Mouse (Mus musculus): ENCODE measurements at regions not wholly inside any gene's neighbourhood (a gene's known extent, or its start where the extent isn't known, plus 50 kb on each side); places are given as distances from the start of the nearest gene placed in this dataset.

DNA sequence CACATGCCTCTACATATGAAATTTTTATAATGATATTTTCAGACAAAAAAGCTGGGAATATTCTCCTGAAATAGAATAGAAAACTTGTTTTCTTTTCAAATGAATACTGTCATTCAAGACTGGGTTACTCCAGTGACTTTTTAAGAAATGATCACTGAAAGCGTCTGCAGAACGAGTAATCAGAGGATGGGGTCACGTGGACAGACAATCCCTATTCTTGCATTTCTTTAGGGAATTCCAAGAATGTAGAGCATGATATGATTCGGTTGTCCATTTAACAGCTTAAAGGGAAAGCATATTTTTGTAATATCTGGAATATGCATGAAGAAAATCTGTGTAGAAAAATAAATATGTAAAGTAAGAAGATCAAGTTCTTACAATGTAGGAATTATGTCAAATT is 65.6 kb downstream of the 4933402N22Rik start:
- TF ChIP-seq NANOG (IDR thresholded peaks at IDR 0.05; ENCODE audit: borderline replicate concordance, low read length) (no peak), POU5F1 (IDR thresholded peaks at IDR 0.05; ENCODE audit: borderline replicate concordance, low read length) (no peak), CTCF (conservative IDR thresholded peaks at IDR 0.05; ENCODE audit: low read length) (no peak)
- Histone ChIP-seq H3K27me3 (ENCODE audit: insufficient read depth, low read length) (no peaks in the 10 kb centered on the region), H3K4me3 (replicated peaks; ENCODE audit: low read length) (no peak overlapping the region), H3K9me3 (ENCODE audit: low read length) (no peaks in the 10 kb centered on the region), H3K4me1 (replicated peaks; ENCODE audit: low read depth, low read length) (no peaks in the 10 kb centered on the region), H3K36me3 (ENCODE audit: insufficient read depth, low read length) (no peaks in the 10 kb centered on the region)

DNA sequence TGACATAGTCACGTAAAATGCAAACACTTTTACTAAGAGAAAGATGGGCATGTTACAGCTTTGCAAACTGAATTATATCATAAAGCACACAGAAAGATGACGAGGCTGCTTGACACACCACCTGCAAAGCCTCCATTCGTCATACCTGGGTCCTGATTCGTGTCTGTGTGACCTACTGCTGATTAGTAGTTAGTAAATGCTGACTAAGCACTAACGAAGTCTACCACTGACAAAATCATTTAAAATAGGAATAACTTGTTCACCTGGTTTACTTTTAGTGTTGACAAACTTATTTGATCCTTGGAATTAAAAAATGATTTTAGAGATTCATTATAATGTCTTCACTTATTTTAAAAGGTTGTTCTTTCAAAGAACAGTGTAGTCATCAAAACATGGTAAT is 71.3 kb downstream of the 4933402N22Rik start:
- no peak overlapping the region for H3K4me3 ChIP-seq (replicated peaks; ENCODE audit: low read length)
- TF ChIP-seq CTCF (conservative IDR thresholded peaks at IDR 0.05; ENCODE audit: low read length) (no peak), NANOG (IDR thresholded peaks at IDR 0.05; ENCODE audit: borderline replicate concordance, low read length) (no peak), POU5F1 (IDR thresholded peaks at IDR 0.05; ENCODE audit: borderline replicate concordance, low read length) (no peak)
- no peaks in the 10 kb centered on the region for H3K36me3 ChIP-seq (ENCODE audit: insufficient read depth, low read length)
- H3K9me3 ChIP-seq (ENCODE audit: low read length): no peaks in the 10 kb centered on the region
- H3K27me3 ChIP-seq (ENCODE audit: insufficient read depth, low read length): no peaks in the 10 kb centered on the region
- no peaks in the 10 kb centered on the region for H3K4me1 ChIP-seq (replicated peaks; ENCODE audit: low read depth, low read length)

GRCm38 (mm10) chr5:12000777-12001176 is 82.9 kb downstream of the 4933402N22Rik start:
- no peak overlapping the region for H3K4me3 ChIP-seq (replicated peaks; ENCODE audit: low read length)
- H3K9me3 ChIP-seq (ENCODE audit: low read length): peaks cover 8% of the 10 kb centered on the region; the same call in 1 of the 2 replicates
- H3K27me3 ChIP-seq (ENCODE audit: insufficient read depth, low read length): no peaks in the 10 kb centered on the region
- H3K4me1 ChIP-seq (replicated peaks; ENCODE audit: low read depth, low read length): no peaks in the 10 kb centered on the region
- TF ChIP-seq NANOG (IDR thresholded peaks at IDR 0.05; ENCODE audit: borderline replicate concordance, low read length) (no peak), POU5F1 (IDR thresholded peaks at IDR 0.05; ENCODE audit: borderline replicate concordance, low read length) (no peak), CTCF (conservative IDR thresholded peaks at IDR 0.05; ENCODE audit: low read length) (peak; percentile 29)
- H3K36me3 ChIP-seq (ENCODE audit: insufficient read depth, low read length): no peaks in the 10 kb centered on the region

DNA sequence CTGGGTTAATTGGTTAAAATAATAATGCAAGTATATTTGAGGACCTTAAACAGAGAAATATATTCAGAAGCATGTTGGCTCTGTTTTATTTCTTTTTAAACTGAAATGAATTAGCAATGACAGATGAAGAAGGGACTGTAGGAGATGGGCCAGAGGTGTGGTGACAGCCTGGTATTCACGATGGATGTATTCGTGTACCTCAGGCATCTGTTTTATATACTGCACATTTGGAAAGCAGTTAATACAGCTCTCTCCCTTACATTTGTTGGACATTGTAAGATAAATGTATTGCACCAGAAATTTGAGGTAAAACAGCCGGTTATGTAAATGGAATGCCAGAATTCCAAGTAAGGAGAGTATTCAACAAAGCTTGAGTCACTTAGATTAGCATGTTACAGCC is 88.6 kb downstream of the 4933402N22Rik start:
- Histone ChIP-seq H3K27me3 (ENCODE audit: insufficient read depth, low read length) (no peaks in the 10 kb centered on the region), H3K4me3 (replicated peaks; ENCODE audit: low read length) (no peak overlapping the region), H3K4me1 (replicated peaks; ENCODE audit: low read depth, low read length) (no peaks in the 10 kb centered on the region), H3K9me3 (ENCODE audit: low read length) (peaks cover 8% of the 10 kb centered on the region; the same call in 1 of the 2 replicates), H3K36me3 (ENCODE audit: insufficient read depth, low read length) (no peaks in the 10 kb centered on the region)
- no peak for TF ChIP-seq NANOG (IDR thresholded peaks at IDR 0.05; ENCODE audit: borderline replicate concordance, low read length)
- no peak for TF ChIP-seq POU5F1 (IDR thresholded peaks at IDR 0.05; ENCODE audit: borderline replicate concordance, low read length)
- no peak for TF ChIP-seq CTCF (conservative IDR thresholded peaks at IDR 0.05; ENCODE audit: low read length)

DNA sequence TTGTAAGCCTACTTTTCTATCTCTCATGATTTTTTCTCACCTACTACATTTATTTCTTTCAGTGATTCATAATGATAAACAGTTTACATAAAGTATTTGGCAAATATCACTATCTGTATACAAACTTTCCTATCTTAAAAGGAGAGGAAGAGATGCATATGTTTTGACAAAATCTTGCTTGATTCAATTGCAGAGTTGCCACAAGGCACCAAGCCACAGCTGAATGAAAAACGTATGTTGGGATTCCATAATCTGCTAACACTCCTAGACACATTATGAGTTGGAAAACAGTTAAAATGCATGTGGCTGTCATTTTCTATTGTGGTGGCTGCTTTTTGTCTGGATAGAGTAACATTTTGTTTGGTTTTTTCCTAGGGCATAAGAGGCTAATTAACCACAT is 98.5 kb downstream of the 4933402N22Rik start:
- TF ChIP-seq CTCF (conservative IDR thresholded peaks at IDR 0.05; ENCODE audit: low read length) (no peak), NANOG (IDR thresholded peaks at IDR 0.05; ENCODE audit: borderline replicate concordance, low read length) (no peak)
- H3K9me3 ChIP-seq (ENCODE audit: low read length): no peaks in the 10 kb centered on the region
- H3K36me3 ChIP-seq (ENCODE audit: insufficient read depth, low read length): no peaks in the 10 kb centered on the region
- H3K4me1 ChIP-seq (replicated peaks; ENCODE audit: low read depth, low read length): no peaks in the 10 kb centered on the region
- no peak overlapping the region for H3K4me3 ChIP-seq (replicated peaks; ENCODE audit: low read length)
- H3K27me3 ChIP-seq (ENCODE audit: insufficient read depth, low read length): no peaks in the 10 kb centered on the region

- Histone ChIP-seq H3K4me1 (replicated peaks; ENCODE audit: low read depth, low read length) (no peaks in the 10 kb centered on the region), H3K9me3 (ENCODE audit: low read length) (no peaks in the 10 kb centered on the region), H3K36me3 (ENCODE audit: insufficient read depth, low read length) (no peaks in the 10 kb centered on the region), H3K4me3 (replicated peaks; ENCODE audit: low read length) (no peak overlapping the region), H3K27me3 (ENCODE audit: insufficient read depth, low read length) (no peaks in the 10 kb centered on the region)
- TF ChIP-seq CTCF (conservative IDR thresholded peaks at IDR 0.05; ENCODE audit: low read length): no peak
- no peak for TF ChIP-seq NANOG (IDR thresholded peaks at IDR 0.05; ENCODE audit: borderline replicate concordance, low read length)
- TF ChIP-seq POU5F1 (IDR thresholded peaks at IDR 0.05; ENCODE audit: borderline replicate concordance, low read length): no peak
Measured at GRCm38 (mm10) chr5:12020489-12020888, 102.6 kb downstream of the 4933402N22Rik start.

GRCm38 (mm10) chr5:12024705-12025383 is 107.0 kb downstream of the 4933402N22Rik start:
- no peaks in the 10 kb centered on the region for H3K27me3 ChIP-seq (ENCODE audit: insufficient read depth, low read length)
- H3K4me3 ChIP-seq (replicated peaks; ENCODE audit: low read length): no peak overlapping the region
- H3K4me1 ChIP-seq (replicated peaks; ENCODE audit: low read depth, low read length): no peaks in the 10 kb centered on the region
- H3K9me3 ChIP-seq (ENCODE audit: low read length): no peaks in the 10 kb centered on the region
- no peaks in the 10 kb centered on the region for H3K36me3 ChIP-seq (ENCODE audit: insufficient read depth, low read length)
- no peak for TF ChIP-seq POU5F1 (IDR thresholded peaks at IDR 0.05; ENCODE audit: borderline replicate concordance, low read length)
- TF ChIP-seq CTCF (conservative IDR thresholded peaks at IDR 0.05; ENCODE audit: low read length): no peak
- no peak for TF ChIP-seq NANOG (IDR thresholded peaks at IDR 0.05; ENCODE audit: borderline replicate concordance, low read length)

- Histone ChIP-seq H3K27me3 (ENCODE audit: insufficient read depth, low read length) (no peaks in the 10 kb centered on the region), H3K4me3 (replicated peaks; ENCODE audit: low read length) (no peak overlapping the region), H3K9me3 (ENCODE audit: low read length) (no peaks in the 10 kb centered on the region)
Measured at GRCm38 (mm10) chr5:12030002-12030401, 112.2 kb downstream of the 4933402N22Rik start.

DNA sequence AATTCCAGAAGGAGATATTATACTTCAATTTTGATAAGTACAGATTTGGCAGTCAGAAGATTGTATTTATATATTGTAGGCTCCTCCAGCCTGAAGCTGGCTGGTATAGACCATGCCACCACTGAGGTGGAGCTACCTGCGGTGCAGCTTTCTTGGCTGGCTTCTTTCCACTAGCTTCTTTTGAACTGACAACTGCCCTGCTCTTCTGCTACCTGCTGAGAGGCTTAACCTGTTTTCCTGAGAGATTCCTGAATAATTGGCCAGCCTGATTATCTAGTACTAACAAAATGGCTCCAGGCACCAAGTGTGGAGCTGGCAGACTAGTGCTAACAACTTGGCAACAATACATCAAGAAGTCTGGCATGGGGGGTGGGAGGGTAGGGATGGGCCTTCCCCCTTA is 132.0 kb downstream of the 4933402N22Rik start:
- Histone ChIP-seq H3K4me3 (replicated peaks; ENCODE audit: low read length) (no peak overlapping the region), H3K4me1 (replicated peaks; ENCODE audit: low read depth, low read length) (no peaks in the 10 kb centered on the region), H3K36me3 (ENCODE audit: insufficient read depth, low read length) (no peaks in the 10 kb centered on the region), H3K9me3 (ENCODE audit: low read length) (peaks cover 20% of the 10 kb centered on the region), H3K27me3 (ENCODE audit: insufficient read depth, low read length) (no peaks in the 10 kb centered on the region)
- no peak for TF ChIP-seq CTCF (conservative IDR thresholded peaks at IDR 0.05; ENCODE audit: low read length)
- no peak for TF ChIP-seq NANOG (IDR thresholded peaks at IDR 0.05; ENCODE audit: borderline replicate concordance, low read length)
- no peak for TF ChIP-seq POU5F1 (IDR thresholded peaks at IDR 0.05; ENCODE audit: borderline replicate concordance, low read length)

More at GRCm38 (mm10) chr5:12030002-12030401, 112.2 kb downstream of the 4933402N22Rik start:
- H3K4me1 ChIP-seq (replicated peaks; ENCODE audit: low read depth, low read length): no peaks in the 10 kb centered on the region
- peak; percentile 70 for TF ChIP-seq CTCF (conservative IDR thresholded peaks at IDR 0.05; ENCODE audit: low read length)
- TF ChIP-seq POU5F1 (IDR thresholded peaks at IDR 0.05; ENCODE audit: borderline replicate concordance, low read length): no peak
- H3K36me3 ChIP-seq (ENCODE audit: insufficient read depth, low read length): no peaks in the 10 kb centered on the region
